Comparison of ENCODE assay signal across 13 mouse cellular contexts in genomic region chr12:16633235-16633634, GRCm38 (mm10). TPM values are rescaled to one million over a fixed set of nuclear protein-coding genes. Genes with fewer than 3 reads are reported as not detected.
"Had no signal": no experiment of that assay in that cellular context is flagged by ENCODE, and none has a peak within 500 bp of the region (broad histone marks: within the 10 kb centered on the region; RNA-seq: fewer than 3 reads in every experiment).

No protein-coding gene starts in this region.

- H3K9me3 ChIP-seq: limb, embryonic 13.5 days had no signal

- DNase-seq: kidney, adult 18-20 months; kidney, postnatal 10 days; kidney, postnatal 4 days; midbrain, embryonic 14.5 days; thymus, postnatal 4 days had no signal

- H3K4me2 ChIP-seq: limb, embryonic 13.5 days had no signal

- H3K27ac ChIP-seq: layer of hippocampus, adult 2 months; limb, embryonic 13.5 days; liver, embryonic 14.5 days; stomach, postnatal 0 days had no signal

- H3K27me3 ChIP-seq: limb, embryonic 13.5 days had no signal

- H3K4me3 ChIP-seq: layer of hippocampus, adult 2 months; limb, embryonic 13.5 days; myocyte had no signal

- H3K9ac ChIP-seq: limb, embryonic 13.5 days; liver, embryonic 14.5 days had no signal

- H3K36me3 ChIP-seq: limb, embryonic 13.5 days had no signal

- H3K4me1 ChIP-seq: limb, embryonic 13.5 days had no signal

RNA-seq across cellular contexts. Expression of gene Ntsr2, which starts 19.9 kb away (rescaled TPM):
- total RNA-seq: megakaryocyte-erythroid progenitor cell, adult 5-6 weeks; neutrophil, adult 5-6 weeks had no signal
- polyA plus RNA-seq: limb, embryonic 13.5 days; liver, embryonic 14.5 days; myocyte; neural tube, embryonic 11.5 days; stomach, postnatal 0 days had no signal
